Mouse (Mus musculus): ENCODE measurements at regions not wholly inside any gene's neighbourhood (a gene's known extent, or its start where the extent isn't known, plus 50 kb on each side); places are given as distances from the start of the nearest gene placed in this dataset.

DNA sequence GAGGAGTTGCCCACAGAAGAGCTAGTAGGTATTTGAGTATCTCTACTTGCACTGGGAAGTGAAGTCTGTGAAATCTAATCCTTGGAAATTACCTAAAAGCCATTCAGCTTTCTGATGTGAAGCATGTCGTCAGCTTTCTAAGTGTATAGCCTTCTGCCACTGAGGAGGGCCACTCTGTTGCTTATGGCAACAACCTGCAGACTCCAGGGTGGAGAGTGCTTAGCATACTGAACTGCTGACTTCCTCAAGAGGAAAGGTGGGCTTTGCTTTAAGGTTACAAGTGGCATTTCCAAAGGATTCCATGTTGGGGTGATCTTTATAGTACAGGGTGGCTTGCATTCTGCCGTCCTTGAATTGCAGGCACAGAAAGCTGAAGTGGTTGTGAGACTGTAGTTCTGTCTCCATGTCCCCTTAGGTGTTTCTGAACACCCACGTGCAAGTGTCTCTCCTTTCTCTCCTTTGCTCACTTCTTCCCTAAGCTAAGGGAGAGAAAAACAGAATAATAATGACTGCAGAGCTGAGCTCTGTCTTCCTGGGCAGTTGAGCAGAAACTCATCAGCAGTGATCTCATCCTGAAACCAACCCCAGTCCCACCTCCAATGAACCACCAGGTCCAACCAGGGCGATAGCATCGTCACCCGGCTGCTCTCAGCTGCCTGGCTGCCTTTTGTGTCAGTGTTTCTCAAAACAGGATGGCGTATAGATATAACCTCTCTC, 292.3 kb upstream of the Nrp1 start:
- no peak for TF ChIP-seq POLR2A (IDR thresholded peaks at IDR 0.05; ENCODE audit: extremely low read depth, insufficient read depth, low read length)
- no peak for TF ChIP-seq CTCF (IDR thresholded peaks at IDR 0.05; ENCODE audit: extremely low read depth, insufficient read depth, low read length)

All from cortical plate, adult 2 months (tissue).